Mouse (Mus musculus): ENCODE measurements at regions not wholly inside any gene's neighbourhood (a gene's known extent, or its start where the extent isn't known, plus 50 kb on each side); places are given as distances from the start of the nearest gene placed in this dataset.

DNA sequence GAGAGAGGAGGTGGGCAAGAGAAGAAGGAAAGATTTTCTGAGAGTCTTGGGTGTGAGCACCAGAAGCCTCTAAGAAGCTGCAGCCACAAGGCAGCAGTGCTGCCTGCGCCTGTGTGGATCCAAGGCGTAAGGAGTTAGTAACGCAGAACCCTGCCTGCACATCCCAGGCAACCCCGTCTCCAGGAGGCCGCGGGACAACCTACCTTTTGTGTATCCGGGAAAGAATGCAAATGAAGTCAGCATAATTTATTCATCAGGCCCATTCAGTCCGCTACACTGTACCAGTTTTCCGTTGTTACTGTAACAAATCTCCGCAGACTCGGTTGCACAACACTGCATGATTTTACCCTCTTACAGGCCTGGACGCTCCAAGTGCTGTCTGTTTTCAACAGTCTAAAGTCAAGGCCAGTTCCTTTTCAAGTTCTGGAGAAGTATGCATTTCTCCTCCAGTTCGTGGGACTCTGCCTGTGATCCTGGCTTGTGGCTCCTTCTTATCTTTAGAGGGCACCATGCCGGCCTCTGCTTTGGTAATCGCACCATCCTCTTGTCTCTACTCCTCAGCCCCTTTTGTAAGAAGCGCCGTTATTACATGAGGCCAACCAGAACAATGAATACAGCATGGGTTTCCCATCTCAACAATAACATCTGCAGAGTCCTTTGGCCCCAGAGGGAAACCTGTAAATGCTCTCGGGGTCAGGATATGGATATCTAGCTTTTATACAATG is 133.8 kb downstream of the Nufip1 start:
- no peak for DNase-seq (ENCODE audit: low spot score in 2 of 2)

DNA sequence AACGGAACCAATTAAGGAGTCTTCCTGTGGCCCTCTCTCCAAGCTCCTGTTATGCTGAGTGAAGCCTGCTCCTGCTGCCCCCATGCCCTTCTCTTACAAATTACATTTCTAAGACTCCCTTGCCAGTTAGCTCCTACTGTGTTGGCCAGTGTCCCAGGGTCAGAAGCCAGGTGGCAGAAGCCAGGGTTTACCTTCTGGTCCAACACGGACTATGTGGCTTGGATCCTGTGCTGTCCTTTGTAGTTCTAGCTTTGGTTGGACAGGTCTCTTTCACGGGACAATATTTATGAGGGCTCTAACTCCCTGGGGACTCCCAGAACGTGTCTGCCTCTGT is 134.3 kb downstream of the Nufip1 start:
- DNase-seq (ENCODE audit: low spot score in 2 of 2): no peak

DNA sequence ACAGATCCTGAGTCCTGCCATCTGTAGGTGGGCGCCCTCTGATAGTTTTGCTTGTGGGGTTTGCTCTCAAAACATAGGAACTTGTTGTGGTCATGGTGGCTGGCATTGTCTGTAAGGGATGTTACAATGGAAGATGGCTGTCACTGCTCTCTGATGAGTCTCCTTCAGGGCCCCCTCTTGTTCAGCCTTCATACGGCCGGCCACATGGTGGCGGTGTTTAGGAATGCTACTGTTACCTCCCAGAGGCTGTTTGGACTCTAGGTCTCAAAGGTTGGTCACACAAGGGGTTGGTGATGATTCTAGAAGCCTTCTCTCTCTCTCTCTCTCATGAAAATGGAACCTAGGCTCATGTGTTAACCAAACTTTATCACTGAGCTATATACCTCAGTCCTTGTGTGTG is 137.0 kb downstream of the Nufip1 start:
- DNase-seq (ENCODE audit: low spot score in 2 of 2): no peak

GRCm38 (mm10) chr14:76253850-76254249 is 143.2 kb downstream of the Nufip1 start:
- DNase-seq (ENCODE audit: low spot score in 2 of 2): no peak

GRCm38 (mm10) chr14:76254565-76255501 is 144.1 kb downstream of the Nufip1 start:
- DNase-seq (ENCODE audit: low spot score in 2 of 2): no peak

GRCm38 (mm10) chr14:76255971-76256370 is 145.3 kb downstream of the Nufip1 start:
- DNase-seq (ENCODE audit: low spot score in 2 of 2): no peak

GRCm38 (mm10) chr14:76258626-76259025 is 147.9 kb downstream of the Nufip1 start:
- no peak for DNase-seq (ENCODE audit: low spot score in 2 of 2)

GRCm38 (mm10) chr14:76260628-76261293 is 150.1 kb downstream of the Nufip1 start:
- no peak for DNase-seq (ENCODE audit: low spot score in 2 of 2)

DNA sequence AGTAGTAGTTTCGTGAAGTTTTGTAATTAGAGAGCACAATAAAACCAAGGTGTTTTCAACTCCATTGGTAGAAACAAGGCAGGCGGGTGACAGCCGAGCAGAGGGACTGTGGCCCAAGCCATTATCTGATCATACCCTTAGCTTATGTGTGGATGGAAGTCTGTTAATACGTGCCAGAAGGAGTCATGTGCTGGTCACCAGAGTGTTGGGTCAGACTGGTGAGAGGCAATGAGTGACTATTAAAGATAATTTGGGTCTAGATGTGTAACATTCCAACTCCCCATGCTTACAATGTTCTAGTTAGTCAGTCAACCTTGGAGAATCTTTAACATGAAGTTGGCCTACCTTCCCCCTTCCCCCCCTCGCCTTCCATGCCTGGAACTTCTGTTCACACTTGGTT is 151.1 kb upstream of the Tsc22d1 start:
- no peak for DNase-seq (ENCODE audit: low spot score in 2 of 2)

DNA sequence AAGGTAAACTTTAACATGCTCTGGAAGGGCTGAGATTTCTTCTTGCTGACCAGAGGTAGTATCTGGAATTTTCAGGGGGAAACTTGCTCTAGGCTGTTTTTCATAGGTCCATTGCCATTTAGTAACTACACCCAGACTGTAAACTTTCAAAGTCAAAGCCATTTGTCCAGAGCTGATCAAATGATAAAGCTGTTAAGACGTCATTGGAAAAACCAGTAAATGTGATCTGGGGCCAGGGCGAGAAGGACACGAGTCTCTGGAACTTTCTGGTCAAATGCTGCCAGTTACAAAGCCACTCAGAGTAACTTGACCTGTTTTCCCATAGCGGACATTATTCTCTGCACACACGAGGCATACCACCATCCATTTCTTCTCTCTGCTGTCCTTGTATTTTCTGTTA is 148.9 kb upstream of the Tsc22d1 start:
- no peak for DNase-seq (ENCODE audit: low spot score in 2 of 2)

DNA sequence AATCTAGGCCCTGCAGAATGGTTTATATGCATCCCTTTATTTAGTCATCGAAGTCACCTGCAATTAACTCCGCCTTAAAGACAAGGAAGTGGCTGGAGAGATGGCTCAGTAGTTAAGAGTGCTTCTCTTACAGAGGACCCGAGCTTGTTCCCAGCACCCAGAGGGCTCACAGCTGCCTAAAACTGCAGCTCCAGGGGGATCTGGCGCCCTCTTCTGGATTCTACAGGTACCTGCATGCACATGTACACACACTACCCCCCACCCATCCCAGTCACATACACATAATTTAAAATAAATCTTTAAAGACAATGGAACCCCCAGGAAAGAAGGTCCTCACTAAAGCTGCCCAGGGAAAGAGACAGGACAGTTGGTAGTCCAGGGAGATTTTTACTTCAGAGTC is 148.5 kb upstream of the Tsc22d1 start:
- DNase-seq (ENCODE audit: low spot score in 2 of 2): no peak

GRCm38 (mm10) chr14:76267091-76267490 is 147.7 kb upstream of the Tsc22d1 start:
- DNase-seq (ENCODE audit: low spot score in 2 of 2): no peak

DNA sequence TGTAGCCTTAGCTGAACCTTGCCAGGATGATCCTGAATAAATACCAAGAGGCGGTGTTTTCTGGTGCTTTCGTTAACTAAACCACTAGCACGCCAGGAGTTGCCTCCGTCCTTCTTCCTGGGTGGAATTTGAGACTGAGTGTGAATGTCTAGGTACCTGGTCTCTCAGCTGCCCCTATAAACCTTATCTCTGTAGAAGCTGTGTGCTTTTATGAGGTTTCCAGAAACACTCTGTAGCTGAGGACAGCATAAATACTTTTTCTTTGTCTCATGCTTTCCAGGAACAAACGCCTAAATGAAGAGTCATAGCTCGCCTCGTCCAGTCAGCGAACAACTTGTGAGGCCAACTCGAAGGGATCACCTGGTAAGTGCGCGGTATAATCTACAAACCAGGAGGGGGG is 143.6 kb upstream of the Tsc22d1 start:
- no peak for DNase-seq (ENCODE audit: low spot score in 2 of 2)

DNA sequence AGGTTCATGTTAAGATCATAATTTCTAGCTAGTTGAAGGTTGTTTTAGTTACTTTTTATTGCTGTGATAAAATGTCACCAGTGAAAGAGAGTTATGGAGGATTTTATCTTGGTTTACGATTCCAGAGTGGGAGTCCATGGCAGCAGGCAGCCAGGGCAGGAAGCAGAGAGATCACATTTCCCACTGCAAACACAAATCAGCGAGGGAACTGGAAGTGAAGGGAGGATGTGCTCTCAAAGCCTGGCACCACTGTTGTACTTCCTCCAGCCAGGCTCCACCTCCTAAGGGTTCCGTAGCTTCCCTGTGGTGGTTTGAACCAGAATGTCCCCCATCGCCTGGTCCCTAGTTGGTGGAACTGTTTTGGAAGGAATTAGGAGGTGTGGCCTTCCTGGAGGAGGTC is 141.9 kb upstream of the Tsc22d1 start:
- DNase-seq (ENCODE audit: low spot score in 2 of 2): no peak

DNA sequence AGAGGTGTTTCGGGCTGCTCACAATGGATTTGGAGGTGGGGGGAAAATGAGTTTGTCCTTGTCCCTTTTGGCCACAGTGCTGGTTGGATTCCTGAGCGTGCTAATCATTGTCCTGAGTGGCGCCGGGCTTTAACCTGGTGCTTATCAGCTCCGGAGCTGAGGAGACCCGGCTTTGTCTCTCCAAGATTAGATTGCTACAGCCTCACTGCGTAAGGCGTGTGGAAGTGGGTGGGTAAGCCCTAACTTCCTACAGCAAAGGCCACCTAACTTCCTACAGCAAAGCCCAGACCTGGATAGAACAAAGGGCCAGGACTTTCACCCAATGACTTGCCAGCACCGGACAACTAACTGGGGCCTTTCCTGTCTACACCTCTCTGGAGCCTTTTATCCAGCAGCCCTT is 138.1 kb upstream of the Tsc22d1 start:
- DNase-seq (ENCODE audit: low spot score in 2 of 2): no peak

- DNase-seq (ENCODE audit: low spot score in 2 of 2): no peak
Observed at GRCm38 (mm10) chr14:76278751-76279450, 135.9 kb upstream of the Tsc22d1 start.

- DNase-seq (ENCODE audit: low spot score in 2 of 2): no peak
Observed at GRCm38 (mm10) chr14:76279561-76279960, 135.2 kb upstream of the Tsc22d1 start.

DNA sequence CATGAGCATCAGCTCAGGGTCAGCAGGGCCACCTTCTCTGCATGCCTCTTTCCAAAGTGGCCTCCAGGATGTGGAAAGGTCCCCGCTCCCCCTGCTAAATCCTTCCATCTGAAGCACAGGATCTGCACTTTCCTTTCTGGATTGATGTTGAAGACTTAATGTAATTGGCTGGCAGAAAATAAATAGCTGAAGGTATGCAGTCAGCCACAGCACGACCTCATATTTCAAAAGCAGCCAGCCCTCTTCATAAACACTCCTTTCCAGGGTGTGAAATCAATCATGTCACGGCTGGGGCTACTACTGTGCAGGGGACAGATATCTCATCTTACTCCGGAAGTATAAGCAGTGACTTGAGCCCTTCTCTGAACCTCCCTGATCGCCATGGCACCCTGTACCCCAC is 132.9 kb upstream of the Tsc22d1 start:
- DNase-seq (ENCODE audit: low spot score in 2 of 2): no peak

- no peak for DNase-seq (ENCODE audit: low spot score in 2 of 2)
Observed at GRCm38 (mm10) chr14:76287768-76288167, 127.0 kb upstream of the Tsc22d1 start.

DNA sequence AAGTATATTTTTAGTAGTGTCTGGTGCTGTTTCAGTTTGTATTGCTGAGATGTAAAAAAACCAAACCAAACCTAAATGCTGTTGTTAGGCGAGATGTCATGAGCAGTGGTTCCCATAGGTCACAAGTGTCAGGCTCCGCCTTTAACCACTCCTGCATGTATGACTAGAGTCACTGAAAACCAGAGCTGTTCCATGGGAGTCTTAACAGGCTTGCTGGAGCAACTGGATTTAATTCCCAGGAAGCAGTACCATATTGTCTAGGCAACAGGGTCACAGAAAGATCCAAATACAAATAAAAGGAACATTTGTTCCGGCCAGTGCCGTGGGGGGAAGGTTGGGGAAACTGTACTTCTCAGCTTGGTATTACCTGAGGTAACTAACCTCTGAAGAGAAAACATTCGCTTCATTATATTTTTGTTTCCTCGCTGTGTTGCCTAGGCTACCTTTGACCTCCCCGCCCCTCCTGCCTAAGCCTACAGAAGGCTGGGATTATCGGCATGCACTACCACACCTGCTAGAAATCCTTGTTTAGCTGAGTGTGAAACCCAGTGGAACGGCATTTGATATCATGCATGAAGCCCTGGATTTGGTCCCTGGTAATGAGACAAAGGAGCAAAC is 124.3 kb upstream of the Tsc22d1 start:
- DNase-seq (ENCODE audit: low spot score in 2 of 2): no peak

DNA sequence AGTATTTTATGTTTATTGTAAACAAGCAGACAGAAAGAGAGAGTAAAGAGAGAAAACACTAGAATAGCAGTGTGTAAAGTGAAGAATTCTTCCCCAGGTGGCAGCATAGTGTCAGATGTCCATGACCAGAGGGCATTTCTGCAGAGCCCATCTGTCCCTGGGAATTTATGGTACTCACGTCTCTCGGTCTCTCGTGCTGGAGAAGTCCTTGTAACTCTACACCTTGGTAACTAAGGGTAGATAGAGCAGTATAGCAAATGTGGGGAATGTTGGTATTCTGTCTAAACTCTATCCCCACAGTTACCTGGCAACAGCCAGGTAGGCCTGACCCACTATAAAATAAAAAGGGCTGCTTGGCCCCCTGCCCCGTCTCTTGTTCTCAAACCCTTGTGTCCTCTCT is 122.5 kb upstream of the Tsc22d1 start:
- DNase-seq (ENCODE audit: low spot score in 2 of 2): no peak

All from spleen, postnatal 36 days (tissue).